Mouse (Mus musculus) spleen, adult 2 months (tissue): Measurements from ENCODE around the gene Slc24a5.

Experiments
- CTCF ChIP-seq: fragments of 200-500 bp; IDR thresholded peaks from 2 replicates; pipeline ENCODE4 v1.5.1; 2011; ENCODE audit warnings: mild to moderate bottlenecking, inconsistent platforms; ENCODE audit not compliant: insufficient read depth, insufficient read length, insufficient replicate concordance; ENCODE audit errors: extremely low read depth
- POLR2A ChIP-seq: fragments of 200-500 bp; IDR thresholded peaks from 2 replicates; pipeline ENCODE4 v1.6.1; 2011; ENCODE audit warnings: low read depth, low read length, inconsistent platforms

GRCm38 (mm10) chr2:125088757-125089156 lies 20.8 kb downstream of the Slc24a5 start:
- no peak for TF ChIP-seq CTCF
- no peak for TF ChIP-seq POLR2A
